ENCODE assay signal across 8 mouse cellular contexts in the genomic region with DNA sequence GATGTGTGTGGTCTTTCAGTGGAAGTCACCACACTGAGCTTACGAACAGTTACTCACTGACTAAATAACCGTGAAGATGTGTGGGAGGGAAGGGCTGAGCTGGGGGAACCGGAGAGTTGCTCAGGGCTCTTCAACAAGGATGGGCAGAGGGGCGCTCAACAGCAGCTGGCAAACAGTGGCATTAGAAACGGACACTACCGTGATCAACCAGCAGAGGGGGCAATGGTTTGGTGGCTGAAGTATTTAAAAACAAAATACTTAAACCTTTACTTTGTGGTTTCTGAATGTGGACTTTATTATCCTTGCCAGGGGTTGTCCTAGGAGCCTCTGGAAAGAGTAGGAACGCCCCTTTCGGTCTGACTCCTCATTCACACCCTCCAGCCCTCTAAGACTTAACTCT. TPM values are rescaled to one million over a fixed set of nuclear protein-coding genes. Genes with fewer than 3 reads are reported as not detected.
A peak's percentile ranks its signal among the peaks of the same experiment; 100 is the strongest.
DNase-seq lines count a peak whose midpoint lies in the region; ATAC-seq and TF ChIP-seq lines count a peak whose summit lies in the region.

No protein-coding gene starts in this region.

- no peaks in the 10 kb centered on the region for H3K4me1 ChIP-seq in kidney, embryonic 14.5 days (ENCODE audit: control insufficient read depth, insufficient read depth, low read length)
- no peaks in the 10 kb centered on the region for H3K4me1 ChIP-seq in limb, embryonic 14.5 days (ENCODE audit: control insufficient read depth, insufficient read depth, low read length)

- no peak for ATAC-seq in kidney, embryonic 14.5 days (ENCODE audit: low FRiP score, low TSS enrichment)
- peak; percentile 67 for ATAC-seq in common myeloid progenitor, adult 5-6 weeks (replicated peaks; ENCODE audit: low read depth, poor library complexity, severe bottlenecking)
- ATAC-seq in hematopoietic stem cell, adult 5-6 weeks (replicated peaks in 1 of 2; ENCODE audit: insufficient read depth in 1 of 2, low FRiP score in 2 of 2, low TSS enrichment in 1 of 2, low read depth in 1 of 2, poor library complexity in 2 of 2, severe bottlenecking in 2 of 2), result peak; percentile 60 to 70
- ATAC-seq in limb, embryonic 14.5 days (ENCODE audit: low FRiP score, low read depth), result no peak

- H3K36me3 ChIP-seq in kidney, embryonic 14.5 days (ENCODE audit: control insufficient read depth, insufficient read depth, low read length), result peaks cover 53% of the 10 kb centered on the region
- peaks cover 46% of the 10 kb centered on the region for H3K36me3 ChIP-seq in limb, embryonic 14.5 days (ENCODE audit: control insufficient read depth, insufficient read depth, low read length)

- no peak overlapping the region for H3K9ac ChIP-seq in kidney, embryonic 14.5 days (ENCODE audit: low read depth, low read length)
- H3K9ac ChIP-seq in limb, embryonic 14.5 days (ENCODE audit: low read depth, low read length, severe bottlenecking), result no peak overlapping the region

- no peaks in the 10 kb centered on the region for H3K9me3 ChIP-seq in kidney, embryonic 14.5 days (ENCODE audit: control insufficient read depth, low read length)
- no peaks in the 10 kb centered on the region for H3K9me3 ChIP-seq in limb, embryonic 14.5 days (ENCODE audit: control insufficient read depth, low read length)

- 50% methylated on average over 8 of the region's 8 CpGs for WGBS in kidney, embryonic 14.5 days
- WGBS in limb, embryonic 14.5 days, result 57% methylated on average over 8 of the region's 8 CpGs

- no peak for TF ChIP-seq POLR2A in limb, embryonic 14.5 days (IDR thresholded peaks at IDR 0.05; ENCODE audit: borderline replicate concordance, extremely low read depth, insufficient read depth, insufficient read length)

- peak; percentile 68 for DNase-seq in kidney, adult 18-20 months
- DNase-seq in MEL-GATA-1-ER (ENCODE audit: extremely low read depth, low read depth), result peak; percentile 35
- DNase-seq in limb, embryonic 14.5 days (ENCODE audit: low spot score), result peak; percentile 64
- DNase-seq in retina, embryonic 14.5 days (ENCODE audit: low spot score), result peak; percentile 77
- no peak for DNase-seq in c-Kit-positive CD71-positive TER-119-positive erythroid progenitor cells, embryonic 14.5 days (ENCODE audit: low spot score)

- H3K27ac ChIP-seq in kidney, embryonic 14.5 days (ENCODE audit: low read depth, low read length), result no peak overlapping the region
- no peak overlapping the region for H3K27ac ChIP-seq in limb, embryonic 14.5 days (replicated peaks; ENCODE audit: low read depth, low read length)

- H3K27me3 ChIP-seq in kidney, embryonic 14.5 days (ENCODE audit: control insufficient read depth, insufficient read depth, low read length), result no peaks in the 10 kb centered on the region
- H3K27me3 ChIP-seq in limb, embryonic 14.5 days (ENCODE audit: control insufficient read depth, insufficient read depth, low read length), result no peaks in the 10 kb centered on the region

- H3K4me3 ChIP-seq in kidney, embryonic 14.5 days (ENCODE audit: low read length), result no peak overlapping the region
- no peak overlapping the region for H3K4me3 ChIP-seq in limb, embryonic 14.5 days (replicated peaks; ENCODE audit: low read length)

- no peak overlapping the region for H3K4me2 ChIP-seq in kidney, embryonic 14.5 days (replicated peaks; ENCODE audit: low read depth, low read length)
- H3K4me2 ChIP-seq in limb, embryonic 14.5 days (replicated peaks; ENCODE audit: low read depth, low read length, severe bottlenecking), result no peak overlapping the region

RNA-seq across cellular contexts. Expression of a gene that starts 10.2 kb away (rescaled TPM):
- 37.4 and 42.3 TPM in 2 replicates for polyA plus RNA-seq in kidney, embryonic 14.5 days (2014; fragmentation: Nextera tagmentation; extraction: Ambion mirVana)
- 156 and 192 TPM in 2 replicates for total RNA-seq in common myeloid progenitor, adult 5-6 weeks (2017)
- 65.7 and 134 TPM in 2 replicates for total RNA-seq in hematopoietic stem cell, adult 5-6 weeks (2017)
- 6.9 and 15.4 TPM in 2 replicates for polyA plus RNA-seq in limb, embryonic 14.5 days (2012; rRNA removed)
- polyA plus RNA-seq in limb, embryonic 14.5 days (2014; fragmentation: Nextera tagmentation; extraction: Ambion mirVana), result 22.5 and 23.1 TPM in 2 replicates

RNA-seq across cellular contexts. Expression of a gene that starts 44.0 kb away (rescaled TPM):
- polyA plus RNA-seq in kidney, embryonic 14.5 days (2014; fragmentation: Nextera tagmentation; extraction: Ambion mirVana), result 48.5 and 48.9 TPM in 2 replicates
- 39.8 and 53.3 TPM in 2 replicates for total RNA-seq in common myeloid progenitor, adult 5-6 weeks (2017)
- 45.7 and 71.1 TPM in 2 replicates for total RNA-seq in hematopoietic stem cell, adult 5-6 weeks (2017)
- polyA plus RNA-seq in limb, embryonic 14.5 days (2012; rRNA removed), result 15.6 and 26.0 TPM in 2 replicates
- 24.0 and 26.5 TPM in 2 replicates for polyA plus RNA-seq in limb, embryonic 14.5 days (2014; fragmentation: Nextera tagmentation; extraction: Ambion mirVana)

Comparison
In these comparisons a context has a peak if more than half of its experiments do, and no peak if none do; other contexts are left out.
1. ATAC-seq: peak in common myeloid progenitor, adult 5-6 weeks (single experiment) and hematopoietic stem cell, adult 5-6 weeks (2 of 2); none in kidney, embryonic 14.5 days (single experiment) and limb, embryonic 14.5 days (single experiment).